Mouse (Mus musculus): ENCODE measurements around the gene Fam78a. TPM values are rescaled to one million over a fixed set of nuclear protein-coding genes. Genes with fewer than 3 reads are reported as not detected.

Fam78a gene
- total RNA-seq, 1 experiment, result 4.1 TPM

GRCm38 (mm10) chr2:32063451-32064151, 21.1 kb downstream of the Fam78a start:
- Histone ChIP-seq H3K27ac (ENCODE audit: insufficient read depth, low read depth, low read length, poor library complexity, severe bottlenecking) (no peak overlapping the region), H3K4me3 (ENCODE audit: insufficient read depth in 1 of 2, low read depth in 1 of 2, low read length in 2 of 2, poor library complexity in 1 of 2, severe bottlenecking in 1 of 2) (no peak overlapping the region)

DNA sequence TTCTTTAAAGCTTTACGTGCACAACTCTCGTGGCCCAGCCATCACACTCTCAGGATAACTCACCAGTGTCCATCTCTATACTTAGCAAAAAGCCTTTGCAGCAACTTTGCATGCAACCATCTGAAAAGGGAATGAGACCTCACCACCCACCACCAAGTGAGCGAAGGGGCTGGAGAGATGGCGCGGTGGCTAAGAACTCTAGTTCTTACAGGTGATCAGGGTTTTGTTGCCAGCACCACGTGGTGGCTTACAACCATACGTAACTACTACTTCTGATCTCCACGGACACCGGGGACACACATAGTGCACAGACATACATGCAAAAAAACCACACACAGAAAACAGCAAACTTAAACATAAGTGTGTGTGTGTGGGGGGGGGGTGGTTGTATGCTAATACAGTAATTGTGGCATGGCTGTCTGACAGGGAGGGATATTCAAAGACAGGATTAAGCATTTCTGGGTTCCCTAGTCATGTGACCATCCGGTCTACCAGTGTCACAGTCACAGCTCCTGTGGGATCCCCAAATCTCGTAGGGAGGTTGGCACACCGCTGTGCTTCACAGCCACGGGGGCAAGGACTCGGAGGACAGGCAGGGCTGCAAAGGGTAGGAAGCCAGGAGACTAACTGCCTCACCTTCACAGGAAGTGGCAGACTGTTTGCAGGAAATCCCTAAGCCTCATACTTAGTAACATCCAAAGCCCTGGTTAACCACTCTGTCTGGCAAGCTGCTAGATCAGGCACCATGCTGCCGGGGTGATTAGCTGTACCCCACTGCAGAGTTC, 21.8 kb downstream of the Fam78a start:
- H3K9me3 ChIP-seq (ENCODE audit: control insufficient read depth, insufficient read depth, low read depth, low read length), result no peaks in the 10 kb centered on the region
- TF ChIP-seq HCFC1 (IDR thresholded peaks at IDR 0.05; ENCODE audit: borderline replicate concordance, insufficient read depth, low read length) (no peak), MAFK (IDR thresholded peaks at IDR 0.05; ENCODE audit: insufficient read depth, low read depth, low read length) (no peak), ZC3H11A (IDR thresholded peaks at IDR 0.05; ENCODE audit: borderline replicate concordance, low read depth, low read length) (no peak), ZNF384 (IDR thresholded peaks at IDR 0.05; ENCODE audit: low read depth, low read length) (no peak), CHD2 (IDR thresholded peaks at IDR 0.05; ENCODE audit: low read depth, low read length) (no peak)
- H3K36me3 ChIP-seq (ENCODE audit: control insufficient read depth, insufficient read depth, low read length, poor library complexity, severe bottlenecking), result no peaks in the 10 kb centered on the region
- H3K4me3 ChIP-seq (ENCODE audit: insufficient read depth in 1 of 2, low read depth in 1 of 2, low read length in 2 of 2, poor library complexity in 1 of 2, severe bottlenecking in 1 of 2), result no peak overlapping the region
- in situ Hi-C loops (cut with MboI; ENCODE audit: low sequenced_read_pairs in 2 of 2, unreplicated experiment in 2 of 2), result no loop called here
- no peak for DNase-seq (ENCODE audit: low read depth, low spot score)
- H3K4me1 ChIP-seq (ENCODE audit: control insufficient read depth in 2 of 2, insufficient read depth in 2 of 2, low read length in 2 of 2, poor library complexity in 1 of 2), result no peaks in the 10 kb centered on the region
- no peak overlapping the region for H3K9ac ChIP-seq (ENCODE audit: insufficient read depth, low read depth, low read length, poor library complexity, severe bottlenecking)
- H3K27ac ChIP-seq (ENCODE audit: insufficient read depth, low read depth, low read length, poor library complexity, severe bottlenecking), result no peak overlapping the region

More at GRCm38 (mm10) chr2:32063451-32064151, 21.1 kb downstream of the Fam78a start:
- in situ Hi-C loops (cut with MboI; ENCODE audit: low sequenced_read_pairs in 2 of 2, unreplicated experiment in 2 of 2), result no loop called here
- Histone ChIP-seq H3K36me3 (ENCODE audit: control insufficient read depth, insufficient read depth, low read length, poor library complexity, severe bottlenecking) (no peaks in the 10 kb centered on the region), H3K9ac (ENCODE audit: insufficient read depth, low read depth, low read length, poor library complexity, severe bottlenecking) (no peak overlapping the region), H3K9me3 (ENCODE audit: control insufficient read depth, insufficient read depth, low read depth, low read length) (no peaks in the 10 kb centered on the region), H3K4me1 (ENCODE audit: control insufficient read depth in 2 of 2, insufficient read depth in 2 of 2, low read length in 2 of 2, poor library complexity in 1 of 2) (peaks cover 0 to 3% of the 10 kb centered on the region in 2 experiments; a peak in 1 of 4 replicates)
- DNase-seq (ENCODE audit: low read depth, low spot score), result no peak
- TF ChIP-seq HCFC1 (IDR thresholded peaks at IDR 0.05; ENCODE audit: borderline replicate concordance, insufficient read depth, low read length) (no peak), MAFK (IDR thresholded peaks at IDR 0.05; ENCODE audit: insufficient read depth, low read depth, low read length) (no peak), ZC3H11A (IDR thresholded peaks at IDR 0.05; ENCODE audit: borderline replicate concordance, low read depth, low read length) (no peak), CHD2 (IDR thresholded peaks at IDR 0.05; ENCODE audit: low read depth, low read length) (no peak), ZNF384 (IDR thresholded peaks at IDR 0.05; ENCODE audit: low read depth, low read length) (no peak)

- in situ Hi-C loops (cut with MboI; ENCODE audit: low sequenced_read_pairs in 2 of 2, unreplicated experiment in 2 of 2), result no loop called here
Observed at GRCm38 (mm10) chr2:32061722-32062505, 22.7 kb downstream of the Fam78a start.

GRCm38 (mm10) chr2:32061189-32061588, 23.5 kb downstream of the Fam78a start:
- TF ChIP-seq HCFC1 (IDR thresholded peaks at IDR 0.05; ENCODE audit: borderline replicate concordance, insufficient read depth, low read length) (no peak), MAFK (IDR thresholded peaks at IDR 0.05; ENCODE audit: insufficient read depth, low read depth, low read length) (no peak), ZNF384 (IDR thresholded peaks at IDR 0.05; ENCODE audit: low read depth, low read length) (no peak), CHD2 (IDR thresholded peaks at IDR 0.05; ENCODE audit: low read depth, low read length) (no peak), ZC3H11A (IDR thresholded peaks at IDR 0.05; ENCODE audit: borderline replicate concordance, low read depth, low read length) (no peak)
- no peak overlapping the region for H3K4me3 ChIP-seq (ENCODE audit: insufficient read depth in 1 of 2, low read depth in 1 of 2, low read length in 2 of 2, poor library complexity in 1 of 2, severe bottlenecking in 1 of 2)
- no peaks in the 10 kb centered on the region for H3K9me3 ChIP-seq (ENCODE audit: control insufficient read depth, insufficient read depth, low read depth, low read length)
- in situ Hi-C loops (cut with MboI; ENCODE audit: low sequenced_read_pairs in 2 of 2, unreplicated experiment in 2 of 2), result no loop called here
- H3K36me3 ChIP-seq (ENCODE audit: control insufficient read depth, insufficient read depth, low read length, poor library complexity, severe bottlenecking), result no peaks in the 10 kb centered on the region
- no peak for DNase-seq (ENCODE audit: low read depth, low spot score)
- no peak overlapping the region for H3K27ac ChIP-seq (ENCODE audit: insufficient read depth, low read depth, low read length, poor library complexity, severe bottlenecking)
- H3K4me1 ChIP-seq (ENCODE audit: control insufficient read depth in 2 of 2, insufficient read depth in 2 of 2, low read length in 2 of 2, poor library complexity in 1 of 2), result no peaks in the 10 kb centered on the region
- no peak overlapping the region for H3K9ac ChIP-seq (ENCODE audit: insufficient read depth, low read depth, low read length, poor library complexity, severe bottlenecking)

More at GRCm38 (mm10) chr2:32061722-32062505, 22.7 kb downstream of the Fam78a start:
- H3K9me3 ChIP-seq (ENCODE audit: control insufficient read depth, insufficient read depth, low read depth, low read length), result no peaks in the 10 kb centered on the region
- H3K36me3 ChIP-seq (ENCODE audit: control insufficient read depth, insufficient read depth, low read length, poor library complexity, severe bottlenecking), result no peaks in the 10 kb centered on the region
- no peak overlapping the region for H3K9ac ChIP-seq (ENCODE audit: insufficient read depth, low read depth, low read length, poor library complexity, severe bottlenecking)
- no peak for TF ChIP-seq ZNF384 (IDR thresholded peaks at IDR 0.05; ENCODE audit: low read depth, low read length)
- TF ChIP-seq ZC3H11A (IDR thresholded peaks at IDR 0.05; ENCODE audit: borderline replicate concordance, low read depth, low read length), result no peak
- TF ChIP-seq HCFC1 (IDR thresholded peaks at IDR 0.05; ENCODE audit: borderline replicate concordance, insufficient read depth, low read length), result no peak
- no peak for TF ChIP-seq CHD2 (IDR thresholded peaks at IDR 0.05; ENCODE audit: low read depth, low read length)
- no peak for TF ChIP-seq MAFK (IDR thresholded peaks at IDR 0.05; ENCODE audit: insufficient read depth, low read depth, low read length)
- no peak for DNase-seq (ENCODE audit: low read depth, low spot score)
- H3K27ac ChIP-seq (ENCODE audit: insufficient read depth, low read depth, low read length, poor library complexity, severe bottlenecking), result no peak overlapping the region
- no peaks in the 10 kb centered on the region for H3K4me1 ChIP-seq (ENCODE audit: control insufficient read depth in 2 of 2, insufficient read depth in 2 of 2, low read length in 2 of 2, poor library complexity in 1 of 2)
- H3K4me3 ChIP-seq (ENCODE audit: insufficient read depth in 1 of 2, low read depth in 1 of 2, low read length in 2 of 2, poor library complexity in 1 of 2, severe bottlenecking in 1 of 2), result no peak overlapping the region

All from ES-E14 (cell line).